Mouse (Mus musculus): ENCODE results near the gene Magi1. TPM values are rescaled to one million over a fixed set of nuclear protein-coding genes. Genes with fewer than 3 reads are reported as not detected.

The Magi1 gene
- total and polyA plus RNA-seq, 2 experiments = 4.9 to 17.7 TPM

- 93% methylated on average over 3 of the region's 3 CpGs for WGBS
- H3K79me2 ChIP-seq (ENCODE audit: control insufficient read depth, insufficient read depth, low read length) = peaks cover 10% of the 10 kb centered on the region
- H3K9ac ChIP-seq (ENCODE audit: low read depth, low read length) = no peak overlapping the region
- H3K36me3 ChIP-seq (ENCODE audit: control insufficient read depth, insufficient read depth, low read length) = no peaks in the 10 kb centered on the region
- DNase-seq (ENCODE audit: extremely low read depth, low read depth, low spot score) = no peak
- no peak overlapping the region for H3K4me3 ChIP-seq (ENCODE audit: insufficient read depth, low read depth, low read length)
- H3K27me3 ChIP-seq (ENCODE audit: control insufficient read depth, insufficient read depth, low read length) = no peaks in the 10 kb centered on the region
- TF ChIP-seq CTCF (IDR thresholded peaks at IDR 0.05; ENCODE audit: low read depth, low read length) (no peak), POLR2A (IDR thresholded peaks at IDR 0.05; ENCODE audit: extremely low read depth, insufficient read depth, low read length) (no peak)
- peaks cover 1% of the 10 kb centered on the region; the same call in 1 of the 2 replicates for H3K4me1 ChIP-seq (ENCODE audit: control insufficient read depth, insufficient read depth, low read length)
- H3K27ac ChIP-seq (replicated peaks; ENCODE audit: insufficient read depth, low read depth, low read length) = no peak overlapping the region
Observed at GRCm38 (mm10) chr6:93890011-93890410, 393.7 kb downstream of the Magi1 start.

- peaks cover 10% of the 10 kb centered on the region; the same call in 1 of the 2 replicates for H3K79me2 ChIP-seq (ENCODE audit: control insufficient read depth, insufficient read depth, low read length)
- H3K27ac ChIP-seq (replicated peaks; ENCODE audit: insufficient read depth, low read depth, low read length) = no peak overlapping the region
- TF ChIP-seq POLR2A (IDR thresholded peaks at IDR 0.05; ENCODE audit: extremely low read depth, insufficient read depth, low read length) = no peak
- no peak for TF ChIP-seq CTCF (IDR thresholded peaks at IDR 0.05; ENCODE audit: low read depth, low read length)
- peaks cover 3% of the 10 kb centered on the region for H3K4me1 ChIP-seq (ENCODE audit: control insufficient read depth, insufficient read depth, low read length)
- H3K9ac ChIP-seq (ENCODE audit: low read depth, low read length) = no peak overlapping the region
- H3K27me3 ChIP-seq (ENCODE audit: control insufficient read depth, insufficient read depth, low read length) = no peaks in the 10 kb centered on the region
- WGBS = 83% methylated on average over 4 of the region's 4 CpGs
- no peak for DNase-seq (ENCODE audit: extremely low read depth, low read depth, low spot score)
- H3K4me3 ChIP-seq (ENCODE audit: insufficient read depth, low read depth, low read length) = no peak overlapping the region
- no peaks in the 10 kb centered on the region for H3K36me3 ChIP-seq (ENCODE audit: control insufficient read depth, insufficient read depth, low read length)
Observed at GRCm38 (mm10) chr6:93877337-93877736, 406.4 kb downstream of the Magi1 start.

- no peaks in the 10 kb centered on the region for H3K27me3 ChIP-seq (ENCODE audit: control insufficient read depth, insufficient read depth, low read length)
- H3K27ac ChIP-seq (replicated peaks; ENCODE audit: insufficient read depth, low read depth, low read length) = no peak overlapping the region
- DNase-seq (ENCODE audit: extremely low read depth, low read depth, low spot score) = no peak
- H3K4me3 ChIP-seq (ENCODE audit: insufficient read depth, low read depth, low read length) = no peak overlapping the region
- peaks cover 5% of the 10 kb centered on the region; the same call in 1 of the 2 replicates for H3K79me2 ChIP-seq (ENCODE audit: control insufficient read depth, insufficient read depth, low read length)
- 64% methylated on average over 2 of the region's 2 CpGs for WGBS
- no peak overlapping the region for H3K9ac ChIP-seq (ENCODE audit: low read depth, low read length)
- TF ChIP-seq POLR2A (IDR thresholded peaks at IDR 0.05; ENCODE audit: extremely low read depth, insufficient read depth, low read length) (no peak), CTCF (IDR thresholded peaks at IDR 0.05; ENCODE audit: low read depth, low read length) (no peak)
- peaks cover 4% of the 10 kb centered on the region for H3K4me1 ChIP-seq (ENCODE audit: control insufficient read depth, insufficient read depth, low read length)
- H3K36me3 ChIP-seq (ENCODE audit: control insufficient read depth, insufficient read depth, low read length) = no peaks in the 10 kb centered on the region
Observed at GRCm38 (mm10) chr6:93874936-93875335, 408.8 kb downstream of the Magi1 start.

- no peak overlapping the region for H3K9ac ChIP-seq (ENCODE audit: low read depth, low read length)
- H3K27me3 ChIP-seq (ENCODE audit: control insufficient read depth, insufficient read depth, low read length) = no peaks in the 10 kb centered on the region
- H3K27ac ChIP-seq (replicated peaks; ENCODE audit: insufficient read depth, low read depth, low read length) = no peak overlapping the region
- 87% methylated on average over 2 of the region's 2 CpGs for WGBS
- no peaks in the 10 kb centered on the region for H3K36me3 ChIP-seq (ENCODE audit: control insufficient read depth, insufficient read depth, low read length)
- H3K4me3 ChIP-seq (ENCODE audit: insufficient read depth, low read depth, low read length) = no peak overlapping the region
- H3K4me1 ChIP-seq (ENCODE audit: control insufficient read depth, insufficient read depth, low read length) = peaks cover 4% of the 10 kb centered on the region
- peaks cover 5% of the 10 kb centered on the region; the same call in 1 of the 2 replicates for H3K79me2 ChIP-seq (ENCODE audit: control insufficient read depth, insufficient read depth, low read length)
- no peak for TF ChIP-seq CTCF (IDR thresholded peaks at IDR 0.05; ENCODE audit: low read depth, low read length)
- TF ChIP-seq POLR2A (IDR thresholded peaks at IDR 0.05; ENCODE audit: extremely low read depth, insufficient read depth, low read length) = no peak
- DNase-seq (ENCODE audit: extremely low read depth, low read depth, low spot score) = no peak
Observed at GRCm38 (mm10) chr6:93874376-93874775, 409.3 kb downstream of the Magi1 start.

- Histone ChIP-seq H3K4me3 (ENCODE audit: insufficient read depth, low read depth, low read length) (no peak overlapping the region), H3K79me2 (ENCODE audit: control insufficient read depth, insufficient read depth, low read length) (peaks cover 6% of the 10 kb centered on the region; the same call in 1 of the 2 replicates), H3K27ac (replicated peaks; ENCODE audit: insufficient read depth, low read depth, low read length) (no peak overlapping the region), H3K4me1 (ENCODE audit: control insufficient read depth, insufficient read depth, low read length) (peaks cover 4% of the 10 kb centered on the region), H3K36me3 (ENCODE audit: control insufficient read depth, insufficient read depth, low read length) (no peaks in the 10 kb centered on the region), H3K9ac (ENCODE audit: low read depth, low read length) (no peak overlapping the region), H3K27me3 (ENCODE audit: control insufficient read depth, insufficient read depth, low read length) (no peaks in the 10 kb centered on the region)
- 100% methylated on average over 1 of the region's 1 CpGs for WGBS
- DNase-seq (ENCODE audit: extremely low read depth, low read depth, low spot score) = no peak
- TF ChIP-seq POLR2A (IDR thresholded peaks at IDR 0.05; ENCODE audit: extremely low read depth, insufficient read depth, low read length) = no peak
- TF ChIP-seq CTCF (IDR thresholded peaks at IDR 0.05; ENCODE audit: low read depth, low read length) = no peak
Observed at GRCm38 (mm10) chr6:93873536-93873935, 410.2 kb downstream of the Magi1 start.

GRCm38 (mm10) chr6:93871516-93871915 is 412.2 kb downstream of the Magi1 start:
- H3K4me3 ChIP-seq (ENCODE audit: insufficient read depth, low read depth, low read length) = no peak overlapping the region
- peaks cover 2% of the 10 kb centered on the region; the same call in 1 of the 2 replicates for H3K4me1 ChIP-seq (ENCODE audit: control insufficient read depth, insufficient read depth, low read length)
- no peak overlapping the region for H3K9ac ChIP-seq (ENCODE audit: low read depth, low read length)
- H3K79me2 ChIP-seq (ENCODE audit: control insufficient read depth, insufficient read depth, low read length) = peaks cover 10% of the 10 kb centered on the region; the same call in 1 of the 2 replicates
- TF ChIP-seq POLR2A (IDR thresholded peaks at IDR 0.05; ENCODE audit: extremely low read depth, insufficient read depth, low read length) (no peak), CTCF (IDR thresholded peaks at IDR 0.05; ENCODE audit: low read depth, low read length) (no peak)
- no peaks in the 10 kb centered on the region for H3K27me3 ChIP-seq (ENCODE audit: control insufficient read depth, insufficient read depth, low read length)
- 57% methylated on average over 4 of the region's 4 CpGs for WGBS
- no peak overlapping the region for H3K27ac ChIP-seq (replicated peaks; ENCODE audit: insufficient read depth, low read depth, low read length)
- no peaks in the 10 kb centered on the region for H3K36me3 ChIP-seq (ENCODE audit: control insufficient read depth, insufficient read depth, low read length)
- DNase-seq (ENCODE audit: extremely low read depth, low read depth, low spot score) = no peak
